Mouse (Mus musculus): ENCODE results near the gene Lif. TPM values are rescaled to one million over a fixed set of nuclear protein-coding genes. Genes with fewer than 3 reads are reported as not detected.

The Lif gene
- total RNA-seq, 2 experiments from 2014 or later: 0.11 to 0.21 TPM

DNA sequence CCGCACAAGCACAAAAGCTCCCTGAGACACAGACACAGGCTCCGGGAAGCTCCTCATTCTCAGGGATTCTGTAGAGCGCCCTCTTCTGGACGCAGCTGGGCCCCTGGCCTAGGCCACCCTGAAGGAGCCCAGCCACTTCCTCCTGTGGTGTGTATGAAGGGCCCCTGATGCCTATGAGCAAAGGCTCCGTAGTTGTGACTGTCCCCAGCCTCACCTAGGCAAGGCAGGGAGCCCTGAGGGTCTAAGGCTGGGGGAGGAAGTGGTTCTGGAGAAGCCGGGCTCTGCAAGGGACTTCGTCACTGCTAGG lies 3.8 kb downstream of the Lif start:
- DNase-seq (ENCODE audit: low spot score): peak; percentile 43

GRCm38 (mm10) chr11:4261969-4262368 lies 4.6 kb downstream of the Lif start:
- DNase-seq (ENCODE audit: low spot score): no peak

DNA sequence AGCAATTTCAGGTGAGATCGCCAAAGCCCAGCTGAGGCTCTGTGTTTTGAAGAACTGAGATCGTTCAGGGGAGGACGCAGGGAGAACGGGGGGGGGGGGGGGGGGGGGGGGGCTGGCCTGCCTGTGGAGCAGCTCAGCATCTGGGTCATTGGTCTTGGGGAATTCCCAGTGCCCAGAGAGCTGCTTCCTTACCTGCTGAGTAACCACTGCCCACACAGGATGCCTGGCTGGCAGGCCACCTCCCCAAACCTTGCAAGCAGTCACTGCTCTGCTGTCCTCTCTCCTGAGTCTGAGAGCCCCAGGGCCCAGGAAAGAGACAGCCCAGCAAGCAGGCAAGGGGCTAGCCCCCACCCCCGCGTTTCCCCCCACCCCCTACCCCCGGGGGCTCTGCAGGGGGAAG lies 5.5 kb downstream of the Lif start:
- DNase-seq (ENCODE audit: low spot score): no peak

DNA sequence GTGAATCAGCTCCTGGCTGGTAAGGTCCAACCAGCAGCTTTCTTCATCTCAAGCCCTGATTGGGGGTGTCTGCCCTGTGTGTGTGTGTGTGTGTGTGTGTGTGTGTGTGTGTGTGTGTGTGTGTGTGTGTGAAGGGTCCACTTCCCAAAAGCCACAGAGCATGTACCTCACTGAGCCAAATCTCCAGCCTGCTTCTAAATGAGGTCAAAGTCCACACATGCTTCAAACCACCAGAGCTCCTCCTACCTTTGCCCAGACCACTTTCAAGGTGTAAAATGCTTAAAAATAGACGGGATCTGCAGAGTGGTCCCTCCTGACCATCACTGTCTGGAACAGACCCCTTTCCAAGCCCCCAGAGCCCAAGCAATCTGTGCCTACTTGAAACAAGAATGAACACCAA lies 5.9 kb downstream of the Lif start:
- DNase-seq (ENCODE audit: low spot score): no peak

- DNase-seq (ENCODE audit: low spot score): peak; percentile 69
Measured at GRCm38 (mm10) chr11:4264066-4264465, 6.7 kb downstream of the Lif start.

GRCm38 (mm10) chr11:4266271-4267201 lies 9.2 kb downstream of the Lif start:
- DNase-seq (ENCODE audit: low spot score): no peak

DNA sequence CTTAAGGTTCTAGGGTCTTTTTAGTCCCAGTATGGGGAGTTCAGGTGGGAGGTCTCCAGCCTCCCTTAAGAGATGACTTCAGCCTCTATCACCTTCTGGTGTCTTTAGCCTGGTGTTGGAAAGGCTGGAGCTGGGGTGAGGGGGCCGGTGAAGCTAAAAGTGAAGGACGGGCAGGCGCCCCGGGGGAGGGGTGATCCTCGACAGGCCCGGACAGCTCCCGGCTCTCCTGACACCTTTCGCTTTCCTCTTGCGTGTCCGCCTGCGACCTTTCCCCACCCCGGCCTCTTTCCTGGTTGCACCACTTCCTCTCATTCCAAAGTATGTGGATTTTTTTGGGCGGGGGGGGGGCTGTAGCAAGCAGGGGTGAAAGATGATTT lies 9.8 kb downstream of the Lif start:
- DNase-seq (ENCODE audit: low spot score): no peak

DNA sequence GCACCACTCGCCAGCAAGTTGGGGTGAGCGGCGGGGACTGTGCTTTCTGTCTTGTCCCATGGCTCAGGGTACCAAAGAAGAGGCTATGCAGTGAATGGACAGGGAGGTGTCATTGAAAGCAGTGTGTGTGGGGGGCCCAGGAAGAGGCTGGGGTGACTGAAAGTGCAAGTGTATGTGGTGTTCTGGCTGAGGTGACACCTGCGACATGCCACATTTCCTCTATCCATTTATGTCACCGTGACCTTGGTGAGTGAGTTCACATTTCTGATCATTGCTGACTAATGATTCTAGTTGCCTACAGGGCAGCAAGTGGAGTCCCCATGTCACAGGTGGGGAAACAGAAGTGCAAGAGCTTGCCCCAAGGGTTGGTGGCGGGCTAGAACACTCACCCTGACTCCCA lies 11.1 kb downstream of the Lif start:
- DNase-seq (ENCODE audit: low spot score): no peak

DNA sequence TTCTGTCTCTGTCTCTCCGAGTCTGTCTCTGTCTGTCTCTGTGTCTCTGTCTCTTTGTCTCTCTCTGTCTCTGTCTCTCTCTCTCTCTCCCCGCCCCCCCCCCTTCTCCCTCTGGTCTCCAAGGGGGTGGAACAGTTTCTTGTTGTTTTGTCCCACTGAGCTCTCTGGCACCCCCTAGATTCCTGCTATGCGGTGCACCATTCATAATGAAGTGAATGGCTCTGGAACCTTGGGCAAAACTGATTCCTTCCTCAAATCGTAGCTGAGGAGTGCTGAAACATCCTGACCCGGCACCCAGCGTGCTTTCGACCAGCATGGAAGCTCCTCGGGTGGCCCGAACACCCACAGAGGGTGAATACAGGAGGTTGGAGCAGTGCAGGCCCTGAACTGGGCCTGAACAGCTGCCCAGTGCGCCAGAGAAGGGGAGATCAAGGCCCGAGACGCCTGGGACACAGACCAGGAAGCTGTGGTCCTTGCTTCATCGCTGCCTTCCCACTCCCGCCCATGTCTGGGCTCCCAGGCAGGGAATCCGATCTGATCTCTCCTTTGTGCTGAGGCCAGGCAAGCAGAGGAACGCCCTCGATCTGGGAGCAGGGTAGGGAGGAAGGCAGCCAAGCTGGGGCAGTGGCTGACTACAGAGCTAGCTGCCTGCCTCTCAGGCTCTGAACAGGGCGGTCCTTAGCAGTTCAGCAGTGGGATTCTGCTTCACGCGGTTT lies 13.5 kb downstream of the Lif start:
- DNase-seq (ENCODE audit: low spot score): peak; percentile 82

GRCm38 (mm10) chr11:4271544-4271943 lies 14.2 kb downstream of the Lif start:
- no peak for DNase-seq (ENCODE audit: low spot score)

DNA sequence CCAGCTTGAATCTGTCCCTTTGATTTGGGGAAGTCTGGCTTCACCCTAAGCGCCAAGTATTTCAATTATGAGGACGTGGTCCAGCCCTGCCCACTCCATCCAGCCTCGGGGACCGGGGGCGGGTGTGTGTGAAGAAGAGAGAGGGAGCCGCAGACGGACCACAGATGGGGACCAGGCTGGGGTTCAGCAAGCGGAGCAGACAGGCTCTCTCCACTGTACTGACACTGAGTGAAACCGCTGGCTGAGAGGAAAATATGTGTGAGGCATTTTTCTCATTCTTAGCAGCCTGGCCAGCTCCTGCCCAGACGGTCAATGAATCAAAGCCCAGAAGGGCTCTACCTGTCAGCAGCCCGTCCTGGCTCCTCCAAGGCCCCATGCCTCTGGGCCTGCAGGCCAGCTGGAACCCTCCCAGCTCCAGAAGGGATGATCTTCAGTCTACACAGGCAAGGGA lies 19.1 kb downstream of the Lif start:
- DNase-seq (ENCODE audit: low spot score): no peak

GRCm38 (mm10) chr11:4279909-4280308 lies 22.6 kb downstream of the Lif start:
- no peak for DNase-seq (ENCODE audit: low spot score)

- DNase-seq (ENCODE audit: low spot score): no peak
Measured at GRCm38 (mm10) chr11:4281852-4282251, 24.5 kb downstream of the Lif start.

GRCm38 (mm10) chr11:4283627-4284026 lies 26.3 kb downstream of the Lif start:
- DNase-seq (ENCODE audit: low spot score): no peak

GRCm38 (mm10) chr11:4289280-4289679 lies 31.9 kb downstream of the Lif start:
- DNase-seq (ENCODE audit: low spot score): no peak

DNA sequence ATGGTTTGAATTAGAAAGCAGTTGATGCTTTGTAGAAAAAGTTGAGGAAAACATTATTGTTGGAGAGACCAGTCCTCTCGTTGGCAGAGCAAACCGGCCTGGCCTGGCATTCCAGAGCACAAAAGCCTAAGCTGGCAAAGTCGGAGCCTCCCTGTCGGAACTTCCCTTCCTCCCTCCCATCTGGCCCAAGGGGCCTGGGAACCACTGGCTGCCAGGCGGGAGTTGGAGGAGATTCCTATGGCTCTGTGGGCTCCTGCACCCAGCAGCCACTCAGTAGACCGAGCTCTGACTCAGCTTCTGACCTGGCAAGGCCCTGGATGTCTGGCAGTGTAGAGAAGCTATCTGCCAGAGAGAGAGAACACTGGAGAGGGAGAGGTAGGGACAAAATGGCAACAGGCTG lies 34.3 kb downstream of the Lif start:
- peak; percentile 43 for DNase-seq (ENCODE audit: low spot score)

DNA sequence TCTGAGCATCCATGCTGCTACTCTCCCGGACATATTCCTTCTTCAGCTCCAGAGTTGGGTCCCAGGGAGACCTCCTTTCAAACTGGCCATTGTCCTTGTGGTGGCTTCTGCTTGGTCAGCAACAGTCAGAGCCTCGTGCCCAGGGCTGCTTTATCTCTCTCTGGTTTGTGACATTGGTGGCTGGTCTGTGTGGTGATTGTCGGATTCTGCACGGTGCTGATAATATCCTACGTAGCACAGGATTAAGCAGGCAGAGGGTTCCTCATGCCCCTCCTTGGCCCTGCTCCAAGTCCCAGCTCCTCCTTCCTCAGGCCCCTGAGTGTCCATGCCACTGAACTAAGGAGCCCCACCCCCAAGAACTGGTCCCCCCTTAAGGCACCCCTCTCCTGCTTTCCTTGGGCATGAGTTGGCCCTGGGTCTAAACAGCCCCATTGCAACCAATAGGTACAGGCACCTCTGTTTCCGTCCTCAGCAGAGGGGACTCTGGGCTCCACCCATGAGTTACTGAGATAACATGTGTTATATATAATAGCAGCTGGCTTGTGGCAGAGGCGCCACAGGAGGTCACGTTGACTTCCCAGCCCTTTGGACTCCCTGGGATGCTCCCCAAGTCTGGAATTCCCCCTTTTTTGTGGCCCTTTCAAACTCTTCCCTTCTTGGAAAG lies 35.0 kb downstream of the Lif start:
- no peak for DNase-seq (ENCODE audit: low spot score)

GRCm38 (mm10) chr11:4292888-4293247 lies 35.5 kb downstream of the Lif start:
- no peak for DNase-seq (ENCODE audit: low spot score)

DNA sequence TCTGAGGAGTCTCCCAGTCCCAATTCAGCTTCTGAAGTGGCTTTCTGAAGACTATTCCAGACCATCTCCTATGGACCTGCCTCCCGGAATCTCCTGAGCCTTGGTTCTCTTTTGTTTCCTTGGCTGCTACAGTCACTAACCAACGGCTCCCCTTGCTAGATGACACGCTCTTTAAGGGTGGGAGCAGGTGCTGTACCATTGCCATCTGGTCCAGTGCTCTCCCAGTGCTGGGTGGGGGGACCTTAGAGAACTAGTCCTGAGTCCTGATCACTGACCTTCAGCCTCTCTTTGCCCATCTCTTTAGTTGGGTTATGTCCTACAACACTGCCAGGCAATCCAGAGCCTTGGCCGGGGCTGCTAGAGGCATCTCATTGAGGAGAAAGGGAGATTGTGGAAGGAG lies 36.1 kb downstream of the Lif start:
- no peak for DNase-seq (ENCODE audit: low spot score)

GRCm38 (mm10) chr11:4294047-4294446 lies 36.7 kb downstream of the Lif start:
- DNase-seq (ENCODE audit: low spot score): no peak

DNA sequence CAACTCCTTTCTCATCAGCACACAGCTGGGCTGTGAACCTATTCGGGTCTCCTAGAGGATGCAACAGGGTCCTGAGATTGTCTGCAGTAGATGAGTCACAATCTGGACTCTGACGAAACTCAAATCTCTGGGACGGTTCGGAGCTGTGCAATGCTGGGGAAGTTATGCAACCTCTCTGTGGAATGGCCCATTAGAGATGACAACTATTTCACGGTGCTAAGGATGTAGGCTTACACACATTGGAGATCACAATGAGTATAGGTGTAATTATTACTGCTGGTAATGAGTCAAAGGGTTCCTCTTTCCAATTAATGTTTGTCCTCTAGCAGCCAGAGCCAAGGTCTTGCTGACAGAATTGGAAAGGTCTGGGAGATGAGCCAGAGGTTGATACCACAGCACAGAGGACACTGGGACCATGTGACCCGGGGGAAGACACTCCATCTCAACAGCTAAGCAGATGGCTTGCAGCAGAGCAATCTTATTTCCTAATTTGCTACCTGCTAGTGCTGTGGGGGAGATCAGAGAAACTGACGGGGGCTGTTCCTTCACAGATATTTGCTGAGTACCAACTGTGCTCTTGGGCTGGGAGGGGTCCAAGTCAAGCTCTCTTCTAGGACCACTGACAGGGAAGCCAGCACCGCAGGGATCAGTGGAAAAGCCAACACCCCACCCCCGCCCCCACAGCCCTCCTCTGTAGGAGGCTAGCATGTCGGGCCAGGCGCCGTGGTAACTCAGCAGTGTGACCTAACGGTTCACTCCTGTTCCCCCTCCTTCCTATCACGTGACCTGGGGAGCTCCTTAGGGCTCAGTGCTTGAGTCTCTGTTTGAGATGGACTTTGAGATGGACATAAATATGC lies 37.4 kb downstream of the Lif start:
- peak; percentile 63 for DNase-seq (ENCODE audit: low spot score)
